Mouse (Mus musculus) G1E (cell line): ENCODE data around the gene Sctr.

Experiments
- CTCF ChIP-seq: IDR thresholded peaks from 2 replicates; pipeline ENCODE4 v1.5.1; 2012; ENCODE audit warnings: low read depth, low read length, inconsistent platforms, mixed read lengths
- GATA1 ChIP-seq: IDR thresholded peaks from 2 replicates; pipeline ENCODE4 v1.6.1; 2012; ENCODE audit warnings: borderline replicate concordance, low read length, inconsistent platforms, mixed read lengths
- GATA2 ChIP-seq: IDR thresholded peaks from 2 replicates; pipeline ENCODE4 v1.6.1; 2012; ENCODE audit warnings: low read depth, low read length, inconsistent platforms, borderline replicate concordance
- POLR2AphosphoS5 ChIP-seq: IDR thresholded peaks from 2 replicates; pipeline ENCODE4 v1.6.1; 2012; ENCODE audit warnings: low read depth, low read length, inconsistent platforms; ENCODE audit not compliant: insufficient replicate concordance
- TAL1 ChIP-seq: conservative IDR thresholded peaks from 2 replicates; pipeline ENCODE4 v1.6.1; 2012; ENCODE audit warnings: low read depth, low read length, inconsistent platforms, mixed read lengths

DNA sequence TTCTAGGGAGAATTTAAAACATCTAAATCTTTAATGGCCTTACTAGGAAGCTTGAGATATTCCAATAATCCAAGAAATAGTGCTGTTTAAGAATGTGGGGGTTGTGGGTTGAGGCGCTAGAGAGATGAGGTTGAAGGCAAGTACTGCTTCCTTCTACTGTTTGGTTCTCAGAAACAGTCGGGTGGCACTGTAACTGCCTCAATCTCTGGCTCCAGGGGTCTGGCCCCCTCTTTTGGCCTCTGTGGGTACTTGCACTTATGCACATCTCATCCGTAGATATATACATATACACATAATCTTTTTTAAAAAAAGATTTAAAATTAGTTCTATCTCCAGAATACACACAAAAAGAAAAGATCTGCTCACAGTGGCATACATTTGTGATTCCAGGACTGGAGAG is 12.2 kb downstream of the Sctr start:
- TF ChIP-seq GATA2 (no peak), GATA1 (no peak), CTCF (no peak), TAL1 (no peak), POLR2AphosphoS5 (no peak)
